Mouse (Mus musculus): ENCODE results near the gene Lrrc25. TPM values are rescaled to one million over a fixed set of nuclear protein-coding genes. Genes with fewer than 3 reads are reported as not detected.
A peak's percentile ranks its signal among the peaks of the same experiment; 100 is the strongest.

The Lrrc25 gene
- polyA plus RNA-seq, 2 experiments from 2014 or later, result 0.43 to 0.89 TPM

DNA sequence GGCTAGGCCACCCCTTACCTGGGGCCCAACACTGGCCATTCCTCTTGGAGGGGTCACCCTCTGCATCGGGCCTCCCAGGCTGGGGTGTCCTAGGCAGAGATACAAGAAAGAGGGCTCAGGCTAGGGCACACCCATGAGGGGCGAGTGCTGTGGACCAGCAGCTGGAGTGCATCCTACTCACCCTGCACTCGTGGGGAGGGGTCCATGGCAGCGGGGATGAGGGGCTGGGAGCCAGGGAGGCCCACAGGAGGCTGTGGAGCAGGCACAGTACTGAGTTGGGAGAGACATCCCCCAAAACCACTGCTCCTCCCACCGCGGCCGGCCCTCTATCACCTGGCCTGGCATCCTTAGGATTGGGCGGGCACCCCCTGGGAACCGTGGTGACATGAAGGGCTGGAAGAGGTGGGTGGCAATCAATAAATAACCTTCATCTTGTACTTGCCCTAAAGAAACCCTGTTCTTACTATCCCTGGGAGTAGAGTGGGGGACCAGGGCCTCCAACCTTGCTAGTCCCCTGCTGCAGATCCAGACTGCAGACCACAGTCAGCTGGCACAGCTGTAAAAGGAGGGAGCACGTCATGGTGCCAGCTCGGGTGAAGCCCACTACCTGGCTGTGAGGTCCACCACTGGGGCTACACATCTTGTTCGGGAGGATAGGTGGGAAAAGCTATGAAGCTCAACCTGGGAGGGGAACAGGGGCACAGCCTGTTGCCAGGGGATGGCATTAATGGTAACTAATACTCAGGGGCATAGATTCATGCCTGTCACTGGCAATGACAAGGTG lies 16.3 kb upstream of the Lrrc25 start:
- ATAC-seq, result no peak

DNA sequence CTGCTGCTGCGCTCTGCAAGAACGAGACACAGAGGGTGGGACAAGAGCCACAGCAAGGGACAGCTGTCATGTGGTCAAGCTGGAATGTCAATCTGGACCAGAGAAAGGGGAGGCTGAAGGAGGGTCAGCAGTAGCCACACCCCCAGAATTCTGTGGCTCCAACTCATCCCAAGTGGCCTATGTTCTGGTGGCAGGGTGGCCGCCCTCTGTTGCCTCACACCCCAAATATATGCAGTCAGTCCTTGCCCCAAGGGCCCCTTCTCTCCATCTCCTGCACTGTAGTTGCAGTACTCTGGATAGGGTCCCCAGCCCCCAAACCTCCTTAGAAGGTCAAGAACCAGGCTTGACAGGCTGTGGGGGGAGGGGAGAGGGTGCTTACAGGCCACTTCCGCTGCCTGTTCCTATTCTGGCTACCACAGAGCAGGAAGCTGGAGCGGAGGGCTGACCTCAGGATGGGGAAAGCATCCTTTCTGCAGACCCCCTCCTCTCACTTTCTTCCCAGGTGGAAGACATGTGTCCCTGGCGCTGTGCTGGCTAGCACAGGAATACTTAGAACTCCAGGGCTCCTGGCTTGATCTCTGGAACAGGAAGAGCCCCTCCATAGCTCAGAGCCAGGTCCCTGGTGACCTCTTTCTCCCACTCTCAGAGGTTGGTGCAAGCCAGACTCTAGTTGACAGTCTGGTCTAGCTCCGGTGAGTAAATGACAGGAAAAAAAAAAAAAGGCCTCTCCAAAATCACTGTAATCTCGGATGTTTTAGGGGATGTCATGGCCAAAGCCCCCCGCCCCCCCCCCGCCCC lies 15.3 kb upstream of the Lrrc25 start:
- no peak for ATAC-seq

GRCm38 (mm10) chr8:70601271-70601649 lies 14.7 kb upstream of the Lrrc25 start:
- ATAC-seq, result peak; percentile 81

DNA sequence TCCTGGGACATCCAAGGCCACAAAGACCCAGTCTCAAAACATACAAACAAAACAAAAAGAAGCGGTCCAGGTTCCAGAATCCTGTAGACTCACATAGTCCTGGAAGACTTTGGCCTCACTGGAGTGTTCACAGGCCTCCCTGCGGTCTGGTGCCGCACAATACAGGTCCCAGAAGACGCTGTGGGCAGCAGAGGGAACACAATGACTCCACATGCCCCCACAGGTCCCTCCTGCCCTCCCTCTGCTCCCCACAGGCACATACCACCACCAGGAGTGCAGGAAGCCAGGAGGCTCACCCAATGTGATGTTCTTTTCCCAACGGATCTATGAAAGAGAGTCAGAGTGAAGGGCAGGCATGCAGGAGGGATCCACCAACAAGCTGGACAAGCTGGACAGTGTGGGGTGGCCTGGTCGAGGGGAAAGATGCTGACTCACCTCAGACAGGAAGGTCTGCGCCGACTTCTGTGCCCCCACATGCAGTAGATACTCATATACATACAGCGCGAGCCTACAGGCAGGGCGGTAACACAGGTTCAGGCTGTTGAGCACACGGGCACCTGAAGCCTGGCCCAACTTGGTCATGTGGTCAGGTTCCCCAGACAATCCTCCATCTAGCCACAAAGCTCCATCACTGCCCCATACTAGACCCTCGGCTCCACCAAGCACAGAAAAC lies 13.7 kb upstream of the Lrrc25 start:
- no peak for ATAC-seq

DNA sequence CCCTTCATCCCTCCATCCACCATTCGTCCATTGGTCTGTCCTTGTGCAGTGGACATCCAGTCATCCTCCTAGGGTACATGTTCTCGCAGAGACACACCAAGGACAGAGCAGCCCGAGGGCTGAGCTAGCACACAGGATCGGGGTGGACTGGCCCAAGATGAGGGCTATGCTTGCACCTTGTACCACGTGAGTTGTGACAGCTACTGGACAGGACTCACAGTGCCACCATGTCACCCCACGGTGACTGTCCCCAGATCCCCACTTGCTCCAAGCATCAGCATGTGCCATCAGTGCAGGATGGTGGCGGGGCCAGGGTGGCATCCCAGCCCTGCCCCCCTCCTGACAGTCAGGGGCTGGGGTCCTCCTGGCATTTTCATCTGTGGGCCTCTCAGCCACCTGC lies 11.4 kb upstream of the Lrrc25 start:
- no peak for ATAC-seq

- no peak for ATAC-seq
Observed at GRCm38 (mm10) chr8:70605871-70606779, 9.8 kb upstream of the Lrrc25 start.

DNA sequence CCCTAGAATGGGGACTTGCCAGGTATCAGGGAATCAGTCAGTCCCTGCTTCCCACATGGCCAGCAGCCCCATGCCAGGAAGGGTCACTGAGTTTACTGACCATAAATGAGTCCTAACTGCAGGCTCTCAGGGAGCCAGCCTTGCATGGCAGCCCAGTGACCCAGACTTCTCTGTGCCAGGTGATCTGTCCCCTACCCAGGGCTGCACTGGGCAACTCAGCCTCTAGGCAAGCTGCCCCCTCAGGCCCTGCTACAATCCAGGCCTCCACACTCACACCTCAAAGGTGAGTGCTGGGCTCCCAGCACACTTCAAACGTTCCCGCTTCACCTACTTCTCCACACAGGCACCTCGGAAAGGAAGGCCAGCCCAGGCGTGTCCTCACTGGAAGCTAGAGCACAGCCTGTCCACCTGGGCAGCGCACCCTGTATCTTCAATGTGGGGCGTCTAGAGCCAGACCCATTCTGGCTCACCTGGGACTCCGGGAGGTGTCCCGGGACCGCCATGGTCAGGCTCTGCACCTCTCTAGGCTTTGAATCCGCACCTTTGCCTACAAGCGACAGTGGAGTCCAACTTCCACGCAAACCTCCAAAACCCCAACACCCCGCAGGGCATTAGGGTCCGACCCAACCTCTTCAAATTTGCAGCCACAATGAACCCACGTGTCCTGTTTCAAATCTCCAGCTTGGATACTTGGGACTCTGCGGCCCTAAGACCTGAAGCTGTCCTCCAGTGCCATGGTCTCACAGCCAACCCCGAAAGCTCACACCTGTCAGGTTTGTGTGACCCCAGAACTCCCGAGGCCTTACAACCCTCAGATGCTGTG lies 9.0 kb upstream of the Lrrc25 start:
- no peak for ATAC-seq

- ATAC-seq, result no peak
Observed at GRCm38 (mm10) chr8:70607603-70607897, 8.4 kb upstream of the Lrrc25 start.

DNA sequence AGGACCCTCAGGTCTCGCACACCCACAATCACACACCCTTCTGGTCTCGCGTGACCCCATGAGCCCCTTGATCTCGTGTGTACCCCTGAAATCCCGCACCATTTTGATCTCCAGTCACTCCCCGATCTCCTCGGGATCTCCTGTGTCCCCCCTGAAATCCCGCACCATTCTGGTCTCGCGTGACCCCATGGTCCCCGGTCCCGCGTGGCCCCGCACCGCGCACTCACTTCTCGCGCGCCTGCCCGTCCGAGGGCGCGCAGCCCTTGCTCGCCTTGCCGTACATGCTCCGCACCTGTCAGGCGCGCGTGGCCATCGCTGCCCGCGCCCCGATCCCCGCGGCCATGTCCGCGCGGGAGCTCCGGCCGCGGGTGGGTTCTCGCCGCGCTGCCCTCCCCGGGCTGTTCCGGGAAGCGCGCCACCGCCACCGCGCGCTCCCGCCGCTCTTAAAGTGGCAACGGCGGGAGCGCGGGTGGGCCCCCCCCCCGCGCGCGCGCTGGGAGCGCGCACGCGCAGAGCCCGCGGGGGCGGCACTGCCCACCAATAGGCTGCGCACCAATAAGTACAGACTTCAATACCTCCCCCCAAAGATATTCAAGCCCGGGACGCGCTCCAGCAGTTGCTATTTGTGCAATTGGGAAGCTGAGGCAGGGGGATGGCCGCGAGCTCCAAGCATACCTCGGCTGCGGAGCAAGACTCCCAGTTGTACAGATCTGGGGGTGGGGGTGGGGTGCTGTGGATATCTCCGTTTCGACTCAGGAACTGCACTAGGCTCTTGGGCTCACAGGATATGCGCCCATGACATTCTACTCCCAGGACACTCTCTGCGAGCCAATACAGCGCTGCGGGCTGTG lies 7.8 kb upstream of the Lrrc25 start:
- peak; percentile 16 for ATAC-seq

- ATAC-seq, result no peak
Observed at GRCm38 (mm10) chr8:70608749-70609367, 7.1 kb upstream of the Lrrc25 start, which contains the start of gene Ssbp4. TSS of gene Ssbp4 (minus strand) at chr8:70608872.

DNA sequence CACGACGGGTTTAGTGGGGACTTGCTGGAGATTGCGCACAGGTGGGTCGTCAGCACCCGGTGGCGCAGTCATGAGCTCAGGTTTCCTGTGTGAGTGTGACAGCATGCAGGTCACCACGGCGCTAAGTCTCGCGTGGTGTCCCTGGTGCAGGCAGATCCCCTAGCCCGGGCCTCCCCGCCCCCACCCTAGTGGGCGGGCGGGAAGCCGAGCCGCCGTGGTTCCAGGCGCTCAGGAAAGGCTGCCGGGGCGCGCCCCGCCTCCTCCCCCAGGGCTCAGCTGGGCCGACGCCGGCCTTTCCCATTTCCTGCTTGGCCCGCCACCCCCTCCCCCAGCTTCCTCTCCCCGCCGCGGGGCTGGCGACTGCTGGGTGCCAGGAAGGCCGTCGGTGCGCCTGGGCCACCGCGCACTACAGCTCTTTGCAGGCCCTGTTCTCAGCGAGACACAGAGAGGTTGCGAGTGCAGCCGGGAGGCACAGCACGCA lies 6.5 kb upstream of the Lrrc25 start:
- peak; percentile 60 for ATAC-seq

DNA sequence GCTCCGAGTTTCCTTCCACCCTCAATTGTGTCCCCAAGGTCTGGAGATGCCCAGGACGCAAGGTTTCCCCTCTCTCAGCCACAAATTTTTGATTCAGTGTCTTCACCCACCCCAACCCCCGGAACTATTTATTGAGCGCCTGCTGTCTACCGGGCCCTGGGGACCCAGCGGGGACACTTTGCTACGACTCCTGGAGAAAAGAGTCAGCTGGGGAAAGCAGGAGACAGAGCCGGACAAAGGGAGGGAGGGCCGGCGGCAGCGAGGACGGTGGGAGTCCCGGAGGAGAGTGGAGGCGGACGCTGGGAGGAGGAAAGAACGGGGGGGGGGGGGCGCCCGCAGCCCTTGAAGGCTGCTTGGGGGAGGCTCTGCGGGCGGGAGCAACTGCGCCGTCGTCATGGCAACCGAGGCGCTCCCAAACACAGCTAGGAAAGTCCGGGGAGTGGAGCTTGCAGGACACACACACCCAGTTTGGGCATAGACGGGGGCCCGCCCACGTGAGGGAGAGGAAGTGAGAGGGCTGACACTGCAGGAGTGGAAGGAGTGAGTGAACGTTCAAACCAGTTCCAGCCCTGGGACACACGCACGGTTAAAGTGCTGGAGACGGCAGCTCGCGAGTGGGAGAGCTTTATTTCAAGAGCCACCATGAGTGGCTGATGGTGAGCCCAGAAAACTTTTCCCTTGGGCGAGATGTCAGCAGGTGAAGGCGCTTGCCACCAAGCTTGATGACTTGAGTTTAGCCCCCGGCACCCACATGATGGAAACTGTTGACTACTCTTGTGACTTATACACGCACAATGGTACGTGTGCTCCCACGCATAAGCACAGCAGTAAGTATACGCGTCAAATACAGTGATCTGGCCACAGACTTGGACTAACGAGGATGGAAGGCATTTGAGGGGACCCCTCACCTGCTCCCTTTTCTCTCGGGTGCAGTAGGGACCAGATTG lies 5.8 kb upstream of the Lrrc25 start:
- ATAC-seq, result peak; percentile 55

DNA sequence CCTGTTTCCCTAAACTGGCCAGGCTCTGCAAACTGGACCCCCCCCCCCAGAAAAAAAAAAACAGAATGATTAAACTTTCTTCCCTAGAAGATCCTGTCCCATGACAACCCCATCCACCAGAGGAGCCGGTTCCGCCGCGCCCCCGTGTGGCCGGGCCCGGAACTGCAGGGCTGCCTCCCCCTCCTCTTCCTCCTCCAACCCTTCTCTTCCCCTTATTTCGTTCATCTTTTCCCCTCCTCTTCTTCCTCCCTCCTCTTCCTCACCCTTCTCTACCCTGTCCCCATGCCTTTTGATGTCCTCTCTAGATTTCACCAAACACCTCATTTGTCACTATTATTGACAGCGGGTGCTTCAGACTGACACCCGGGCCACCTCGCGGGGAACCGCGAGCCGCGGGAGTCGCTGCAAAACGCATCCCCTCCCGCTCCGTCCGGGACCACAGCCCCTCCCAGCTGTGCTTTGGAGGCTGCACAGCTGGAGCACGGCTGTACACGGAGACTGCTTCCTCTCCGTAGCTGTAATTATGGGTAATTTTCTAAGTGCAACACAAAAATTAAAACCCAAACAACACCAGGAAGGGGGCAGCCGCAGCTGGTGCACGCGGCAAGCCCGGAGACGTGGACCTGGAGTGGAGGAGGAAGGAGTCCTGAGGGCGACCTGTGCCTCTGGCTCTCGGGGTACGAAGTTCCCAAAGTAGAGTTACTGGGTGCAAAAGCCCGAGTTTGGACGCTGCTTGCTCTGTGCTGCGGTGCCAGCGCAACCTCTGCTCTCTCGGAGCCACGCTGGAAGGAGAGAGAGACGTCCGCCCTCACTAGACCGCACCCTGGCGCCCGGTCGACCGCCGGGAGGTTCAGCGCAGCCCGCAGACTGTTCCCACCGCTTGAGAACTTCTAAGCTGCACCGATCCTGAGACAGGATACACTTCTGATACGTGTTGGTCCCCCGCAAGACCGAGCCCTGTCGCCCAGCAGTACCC lies 4.9 kb upstream of the Lrrc25 start:
- ATAC-seq, result peak; percentile 12

GRCm38 (mm10) chr8:70611849-70612248 lies 4.1 kb upstream of the Lrrc25 start:
- ATAC-seq, result peak; percentile 31

DNA sequence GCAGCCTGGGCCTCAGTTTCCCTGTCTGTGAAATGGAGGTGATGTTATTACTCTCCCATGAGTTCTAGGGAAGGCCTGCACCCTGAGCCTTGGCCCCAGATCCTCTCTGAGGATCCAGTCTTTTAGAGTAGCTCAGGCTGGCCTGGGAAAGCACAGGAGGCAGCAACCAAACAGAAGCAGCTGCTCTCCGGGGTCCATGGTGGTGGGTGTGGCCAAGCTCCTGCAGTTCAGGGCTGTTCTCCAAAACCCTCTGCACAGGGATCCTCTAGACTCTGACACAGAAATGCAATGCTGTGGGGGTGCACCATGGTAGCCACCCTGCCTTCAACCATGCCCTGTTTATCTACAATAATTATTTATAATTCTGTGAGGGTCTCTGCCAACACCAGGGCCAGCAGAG lies 2.2 kb upstream of the Lrrc25 start:
- ATAC-seq, result no peak

DNA sequence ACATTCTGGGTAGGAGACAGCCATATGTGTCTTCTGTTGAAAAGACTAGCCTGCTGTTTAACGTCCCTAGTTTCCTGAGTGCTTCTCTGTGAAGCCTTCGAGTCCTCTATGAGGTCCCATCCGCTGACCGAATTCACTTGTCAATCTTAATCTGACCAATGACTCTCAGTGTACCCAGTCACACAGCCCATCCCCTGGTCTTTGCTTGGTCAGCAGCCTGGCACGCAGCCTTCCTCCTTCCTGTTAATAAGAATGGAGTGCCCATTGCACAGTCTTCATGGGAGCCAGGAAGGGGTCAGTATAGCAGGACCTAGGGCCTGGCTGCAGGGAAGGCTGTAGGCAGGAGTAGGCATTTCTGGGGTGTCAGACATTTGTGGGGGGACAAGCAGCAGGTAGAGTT lies 1.5 kb upstream of the Lrrc25 start:
- no peak for ATAC-seq

DNA sequence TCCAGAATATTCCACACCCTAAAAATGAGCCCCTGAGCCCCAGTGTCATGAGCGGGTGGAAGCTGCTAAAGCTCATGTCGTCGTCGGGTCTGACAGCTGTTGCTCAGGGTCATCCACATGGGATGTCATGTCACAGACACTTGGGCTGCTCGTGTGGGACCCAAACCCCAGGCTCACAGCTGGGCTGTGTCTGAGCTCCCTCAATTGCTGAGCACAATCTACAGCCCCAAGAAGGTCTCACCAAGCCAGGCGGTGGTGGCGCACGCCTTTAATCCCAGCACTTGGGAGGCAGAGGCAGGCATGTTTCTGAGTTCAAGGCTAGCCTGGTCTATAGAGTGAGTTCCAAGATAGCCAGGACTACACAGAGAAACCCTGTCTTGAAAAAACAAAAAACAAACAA lies 674 bp upstream of the Lrrc25 start:
- no peak for ATAC-seq

- ATAC-seq, result no peak
Observed at GRCm38 (mm10) chr8:70616645-70617044, 690 bp downstream of the Lrrc25 start.
